Mouse (Mus musculus): ENCODE results near the gene Ntn5. TPM values are rescaled to one million over a fixed set of nuclear protein-coding genes. Genes with fewer than 3 reads are reported as not detected.

Gene Ntn5
- total RNA-seq, 1 experiment, result 0.54 TPM

DNA sequence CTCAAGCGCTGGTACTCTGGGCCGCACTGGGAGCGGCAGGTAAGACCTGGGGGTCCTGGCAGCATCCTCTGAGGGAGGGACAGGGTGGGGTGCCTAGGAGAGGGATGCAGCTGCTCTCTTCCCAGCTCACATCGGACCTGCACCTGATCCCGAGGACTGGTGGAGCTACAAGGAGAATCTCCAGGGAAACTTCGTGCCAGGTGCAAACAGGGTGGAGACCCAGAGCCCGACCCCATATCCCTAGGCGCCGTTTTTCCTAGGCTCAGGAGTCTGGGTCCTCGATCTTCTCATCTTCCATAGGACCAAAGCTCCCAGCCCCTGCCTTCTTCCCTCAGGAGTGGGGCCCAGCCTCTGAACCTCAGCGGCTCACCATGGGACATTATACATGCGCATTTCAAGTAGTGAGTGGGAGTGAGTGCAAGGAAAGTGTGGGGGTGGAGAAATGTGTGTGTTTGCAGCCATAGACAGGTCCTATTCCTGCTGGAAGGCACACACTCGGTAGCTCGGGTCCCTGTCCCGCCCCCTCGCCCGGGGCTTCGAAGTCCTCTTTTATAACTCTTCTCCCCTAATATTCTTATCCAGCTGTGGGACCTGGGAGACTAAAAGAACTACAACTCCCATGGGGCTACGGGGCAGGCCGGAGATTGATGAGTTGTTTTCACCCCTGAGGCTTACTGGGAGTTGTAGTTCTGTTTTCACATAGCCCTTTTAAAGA is 16.6 kb downstream of the Ntn5 start:
- in situ Hi-C loops (cut with MboI; ENCODE audit: low sequenced_read_pairs in 2 of 2, unreplicated experiment in 2 of 2), result no loop called here
- H3K9ac ChIP-seq (ENCODE audit: insufficient read depth, low read depth, low read length, poor library complexity, severe bottlenecking), result peak overlapping the region; percentile 29; the same call in 1 of the 2 replicates
- TF ChIP-seq MAFK (IDR thresholded peaks at IDR 0.05; ENCODE audit: insufficient read depth, low read depth, low read length) (no peak), ZC3H11A (IDR thresholded peaks at IDR 0.05; ENCODE audit: borderline replicate concordance, low read depth, low read length) (no peak), HCFC1 (IDR thresholded peaks at IDR 0.05; ENCODE audit: borderline replicate concordance, insufficient read depth, low read length) (peak; percentile 99), ZNF384 (IDR thresholded peaks at IDR 0.05; ENCODE audit: low read depth, low read length) (no peak)
- peaks cover 0 to 9% of the 10 kb centered on the region in 2 experiments; a peak in 2 of 4 replicates for H3K4me1 ChIP-seq (ENCODE audit: control insufficient read depth in 2 of 2, insufficient read depth in 2 of 2, low read length in 2 of 2, poor library complexity in 1 of 2)
- H3K4me3 ChIP-seq (ENCODE audit: insufficient read depth in 1 of 2, low read depth in 1 of 2, low read length in 2 of 2, poor library complexity in 1 of 2, severe bottlenecking in 1 of 2), result peak overlapping the region; percentile 53 to 59
- DNase-seq (ENCODE audit: low read depth, low spot score), result no peak
- H3K36me3 ChIP-seq (ENCODE audit: control insufficient read depth, insufficient read depth, low read length, poor library complexity, severe bottlenecking), result no peaks in the 10 kb centered on the region
- no peak overlapping the region for H3K27ac ChIP-seq (ENCODE audit: insufficient read depth, low read depth, low read length, poor library complexity, severe bottlenecking)
- no peaks in the 10 kb centered on the region for H3K9me3 ChIP-seq (ENCODE audit: control insufficient read depth, insufficient read depth, low read depth, low read length)

DNA sequence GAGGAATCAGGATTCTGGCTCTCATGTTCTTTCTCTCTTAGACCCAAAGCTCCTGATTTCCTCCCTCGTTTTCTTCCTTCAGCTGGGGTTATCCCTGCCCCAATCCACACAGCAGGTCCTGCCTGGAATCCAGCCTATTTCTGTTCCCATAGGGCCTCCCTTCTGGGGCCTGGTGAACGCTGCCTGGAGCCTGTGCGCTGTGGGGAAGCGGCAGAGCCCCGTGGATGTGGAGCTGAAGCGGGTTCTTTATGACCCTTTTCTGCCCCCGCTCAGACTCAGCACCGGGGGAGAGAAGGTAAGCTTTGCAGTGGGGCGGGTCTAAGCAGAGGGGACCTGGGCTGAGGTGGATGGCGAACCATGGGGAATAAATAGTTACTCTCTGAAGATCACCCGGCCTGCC is 17.2 kb downstream of the Ntn5 start:
- TF ChIP-seq ZC3H11A (IDR thresholded peaks at IDR 0.05; ENCODE audit: borderline replicate concordance, low read depth, low read length) (no peak), ZNF384 (IDR thresholded peaks at IDR 0.05; ENCODE audit: low read depth, low read length) (no peak), CHD2 (IDR thresholded peaks at IDR 0.05; ENCODE audit: low read depth, low read length) (no peak), HCFC1 (IDR thresholded peaks at IDR 0.05; ENCODE audit: borderline replicate concordance, insufficient read depth, low read length) (no peak), MAFK (IDR thresholded peaks at IDR 0.05; ENCODE audit: insufficient read depth, low read depth, low read length) (no peak)
- in situ Hi-C loops (cut with MboI; ENCODE audit: low sequenced_read_pairs in 2 of 2, unreplicated experiment in 2 of 2), result no loop called here

DNA sequence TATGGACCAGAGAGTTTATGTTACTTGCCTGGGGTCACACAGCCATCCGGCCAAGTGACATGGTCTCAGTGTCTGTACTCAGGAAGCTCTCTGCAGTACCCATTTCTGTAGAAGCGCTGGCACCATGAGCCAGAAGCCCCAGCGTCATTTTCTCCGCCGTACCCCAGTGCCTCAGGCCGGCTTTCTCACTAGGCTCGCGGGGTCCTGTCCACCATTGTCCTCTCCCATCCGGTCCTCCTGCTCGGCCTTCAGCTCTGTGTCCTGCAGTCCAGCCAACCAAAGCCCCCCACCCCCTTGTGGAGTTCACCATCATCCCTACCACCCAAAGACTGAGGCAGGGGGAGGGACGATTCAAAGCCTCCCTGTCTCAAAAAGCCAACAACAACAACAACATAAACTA is 17.8 kb downstream of the Ntn5 start:
- H3K27ac ChIP-seq (ENCODE audit: insufficient read depth, low read depth, low read length, poor library complexity, severe bottlenecking), result no peak overlapping the region
- no peak overlapping the region for H3K4me3 ChIP-seq (ENCODE audit: insufficient read depth in 1 of 2, low read depth in 1 of 2, low read length in 2 of 2, poor library complexity in 1 of 2, severe bottlenecking in 1 of 2)
- in situ Hi-C loops (cut with MboI; ENCODE audit: low sequenced_read_pairs in 2 of 2, unreplicated experiment in 2 of 2), result no loop called here
- peaks cover 0 to 12% of the 10 kb centered on the region in 2 experiments; a peak in 2 of 4 replicates for H3K4me1 ChIP-seq (ENCODE audit: control insufficient read depth in 2 of 2, insufficient read depth in 2 of 2, low read length in 2 of 2, poor library complexity in 1 of 2)
- H3K9me3 ChIP-seq (ENCODE audit: control insufficient read depth, insufficient read depth, low read depth, low read length), result no peaks in the 10 kb centered on the region
- no peak for DNase-seq (ENCODE audit: low read depth, low spot score)
- no peak for TF ChIP-seq ZC3H11A (IDR thresholded peaks at IDR 0.05; ENCODE audit: borderline replicate concordance, low read depth, low read length)
- no peak for TF ChIP-seq HCFC1 (IDR thresholded peaks at IDR 0.05; ENCODE audit: borderline replicate concordance, insufficient read depth, low read length)
- TF ChIP-seq CHD2 (IDR thresholded peaks at IDR 0.05; ENCODE audit: low read depth, low read length), result no peak
- TF ChIP-seq ZNF384 (IDR thresholded peaks at IDR 0.05; ENCODE audit: low read depth, low read length), result no peak
- no peak for TF ChIP-seq MAFK (IDR thresholded peaks at IDR 0.05; ENCODE audit: insufficient read depth, low read depth, low read length)
- H3K9ac ChIP-seq (ENCODE audit: insufficient read depth, low read depth, low read length, poor library complexity, severe bottlenecking), result peak overlapping the region; percentile 18; the same call in 1 of the 2 replicates
- no peaks in the 10 kb centered on the region for H3K36me3 ChIP-seq (ENCODE audit: control insufficient read depth, insufficient read depth, low read length, poor library complexity, severe bottlenecking)

More for the DNA sequence above, 17.2 kb downstream of the Ntn5 start:
- no peaks in the 10 kb centered on the region for H3K36me3 ChIP-seq (ENCODE audit: control insufficient read depth, insufficient read depth, low read length, poor library complexity, severe bottlenecking)
- H3K9ac ChIP-seq (ENCODE audit: insufficient read depth, low read depth, low read length, poor library complexity, severe bottlenecking), result peak overlapping the region; percentile 59; the same call in 1 of the 2 replicates
- H3K27ac ChIP-seq (ENCODE audit: insufficient read depth, low read depth, low read length, poor library complexity, severe bottlenecking), result no peak overlapping the region
- no peaks in the 10 kb centered on the region for H3K9me3 ChIP-seq (ENCODE audit: control insufficient read depth, insufficient read depth, low read depth, low read length)
- peak overlapping the region; percentile 41 to 53; a peak in 3 of 4 replicates for H3K4me3 ChIP-seq (ENCODE audit: insufficient read depth in 1 of 2, low read depth in 1 of 2, low read length in 2 of 2, poor library complexity in 1 of 2, severe bottlenecking in 1 of 2)
- DNase-seq (ENCODE audit: low read depth, low spot score), result no peak
- H3K4me1 ChIP-seq (ENCODE audit: control insufficient read depth in 2 of 2, insufficient read depth in 2 of 2, low read length in 2 of 2, poor library complexity in 1 of 2), result peaks cover 0 to 12% of the 10 kb centered on the region in 2 experiments; a peak in 2 of 4 replicates

DNA sequence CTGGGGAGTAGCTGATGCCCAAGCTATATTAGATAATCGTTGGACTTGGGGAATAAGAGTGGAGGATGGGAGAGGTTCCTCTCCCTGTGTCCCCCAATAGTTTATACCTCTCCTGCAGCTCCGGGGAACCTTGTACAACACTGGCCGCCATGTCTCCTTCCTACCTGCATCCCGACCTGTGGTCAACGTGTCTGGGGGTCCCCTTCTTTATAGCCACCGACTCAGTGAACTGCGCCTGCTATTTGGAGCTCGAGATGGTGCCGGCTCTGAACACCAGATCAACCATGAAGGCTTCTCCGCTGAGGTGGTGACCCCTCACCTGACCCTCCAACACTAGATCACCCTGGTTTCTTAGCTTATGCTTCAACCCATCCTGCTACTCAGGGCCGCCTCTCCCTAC is 18.5 kb downstream of the Ntn5 start:
- TF ChIP-seq ZNF384 (IDR thresholded peaks at IDR 0.05; ENCODE audit: low read depth, low read length) (no peak), CHD2 (IDR thresholded peaks at IDR 0.05; ENCODE audit: low read depth, low read length) (no peak), MAFK (IDR thresholded peaks at IDR 0.05; ENCODE audit: insufficient read depth, low read depth, low read length) (no peak), HCFC1 (IDR thresholded peaks at IDR 0.05; ENCODE audit: borderline replicate concordance, insufficient read depth, low read length) (no peak), ZC3H11A (IDR thresholded peaks at IDR 0.05; ENCODE audit: borderline replicate concordance, low read depth, low read length) (no peak)
- H3K36me3 ChIP-seq (ENCODE audit: control insufficient read depth, insufficient read depth, low read length, poor library complexity, severe bottlenecking), result no peaks in the 10 kb centered on the region
- H3K9ac ChIP-seq (ENCODE audit: insufficient read depth, low read depth, low read length, poor library complexity, severe bottlenecking), result no peak overlapping the region
- H3K4me3 ChIP-seq (ENCODE audit: insufficient read depth in 1 of 2, low read depth in 1 of 2, low read length in 2 of 2, poor library complexity in 1 of 2, severe bottlenecking in 1 of 2), result no peak overlapping the region
- no peak for DNase-seq (ENCODE audit: low read depth, low spot score)
- H3K27ac ChIP-seq (ENCODE audit: insufficient read depth, low read depth, low read length, poor library complexity, severe bottlenecking), result no peak overlapping the region
- no peaks in the 10 kb centered on the region for H3K9me3 ChIP-seq (ENCODE audit: control insufficient read depth, insufficient read depth, low read depth, low read length)
- H3K4me1 ChIP-seq (ENCODE audit: control insufficient read depth in 2 of 2, insufficient read depth in 2 of 2, low read length in 2 of 2, poor library complexity in 1 of 2), result peaks cover 0 to 14% of the 10 kb centered on the region in 2 experiments; a peak in 2 of 4 replicates
- in situ Hi-C loops (cut with MboI; ENCODE audit: low sequenced_read_pairs in 2 of 2, unreplicated experiment in 2 of 2), result no loop called here
